Mouse (Mus musculus) kidney, embryonic 15.5 days (tissue): ENCODE measurements around the gene Sik1. TPM values are rescaled to one million over a fixed set of nuclear protein-coding genes. Genes with fewer than 3 reads are reported as not detected.

Source experiments
- ATAC-seq: fragments of 200-750 bp; cut with Nextera tagmentation; replicated peaks from 2 replicates; pipeline ENCODE4 v1.8.0; 2017; ENCODE audit warnings: moderate TSS enrichment; ENCODE audit not compliant: low FRiP score
- H3K27ac ChIP-seq: fragments of 300-500 bp; sonication (generic); 2 replicates; pipeline ENCODE4 v1.5.1; 2015; ENCODE audit warnings: mild to moderate bottlenecking, inconsistent platforms
- H3K27me3 ChIP-seq: fragments of 300-500 bp; sonication (generic); 2 replicates; pipeline ENCODE4 v1.6.1; 2015; ENCODE audit warnings: inconsistent platforms
- H3K36me3 ChIP-seq: fragments of 300-500 bp; sonication (generic); 2 replicates; pipeline ENCODE4 v1.6.1; 2015; ENCODE audit warnings: inconsistent platforms
- H3K4me1 ChIP-seq: fragments of 300-500 bp; sonication (generic); 2 replicates; pipeline ENCODE4 v1.6.1; 2015; ENCODE audit warnings: inconsistent platforms
- H3K4me2 ChIP-seq: fragments of 300-500 bp; sonication (generic); 2 replicates; pipeline ENCODE4 v1.6.1; 2015; ENCODE audit warnings: moderate library complexity, mild to moderate bottlenecking, inconsistent platforms
- H3K4me3 ChIP-seq: fragments of 300-500 bp; sonication (generic); replicated peaks from 2 replicates; pipeline ENCODE4 v1.5.1; 2015; ENCODE audit warnings: mild to moderate bottlenecking, inconsistent platforms
- H3K9ac ChIP-seq: fragments of 300-500 bp; sonication (generic); 2 replicates; pipeline ENCODE4 v1.6.1; 2015; ENCODE audit warnings: mild to moderate bottlenecking, inconsistent platforms
- H3K9me3 ChIP-seq: fragments of 300-500 bp; sonication (generic); replicated peaks from 2 replicates; pipeline ENCODE4 v1.6.1; 2016; ENCODE audit warnings: inconsistent platforms
- WGBS: fragments of 180-500 bp; shearing (Covaris S2); methylation state at CpG from one replicate; pipeline ENCODE4 v1.1.7; 2015; ENCODE audit warnings: mixed read lengths; 5-methylcytosine and 5-hydroxymethylcytosine counted together
- polyA plus RNA-seq: library from polyadenylated mRNA; unstranded; fragments of >200 nt; fragmentation: Nextera tagmentation; extraction: Ambion mirVana; gene quantifications from 2 replicates; pipeline ENCODE4 v1.2.1, GENCODE M21; 2015

The Sik1 gene
- polyA plus RNA-seq, 1 experiment from 2014 or later: 18.5 TPM

DNA sequence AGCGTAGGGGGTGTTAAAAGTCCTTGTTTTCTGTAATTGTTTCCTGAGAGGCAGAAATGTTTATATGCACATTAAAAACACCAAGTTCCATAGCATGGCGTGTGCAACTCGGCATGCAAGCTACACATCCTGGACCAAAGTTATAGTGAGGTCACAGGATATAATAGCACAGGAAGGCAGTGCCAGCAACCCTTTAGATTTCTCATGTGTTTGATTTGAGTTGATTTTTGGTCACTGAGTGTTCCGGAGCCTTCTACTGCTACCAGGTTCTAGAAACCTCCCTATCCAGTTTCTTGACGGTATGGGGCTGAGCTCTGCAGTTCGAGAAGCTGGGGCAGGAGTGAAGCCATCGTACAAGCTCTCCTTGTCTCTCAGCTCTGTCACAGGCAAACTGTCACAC is 30.8 kb downstream of the Sik1 start:
- H3K9ac ChIP-seq: no peak overlapping the region
- H3K36me3 ChIP-seq: no peaks in the 10 kb centered on the region
- no peak overlapping the region for H3K27ac ChIP-seq
- H3K4me1 ChIP-seq: peaks cover 49% of the 10 kb centered on the region
- H3K4me3 ChIP-seq: no peak overlapping the region
- 84% methylated on average over 7 of the region's 7 CpGs for WGBS
- no peak overlapping the region for H3K4me2 ChIP-seq
- no peak for ATAC-seq
- H3K27me3 ChIP-seq: no peaks in the 10 kb centered on the region
- no peaks in the 10 kb centered on the region for H3K9me3 ChIP-seq

DNA sequence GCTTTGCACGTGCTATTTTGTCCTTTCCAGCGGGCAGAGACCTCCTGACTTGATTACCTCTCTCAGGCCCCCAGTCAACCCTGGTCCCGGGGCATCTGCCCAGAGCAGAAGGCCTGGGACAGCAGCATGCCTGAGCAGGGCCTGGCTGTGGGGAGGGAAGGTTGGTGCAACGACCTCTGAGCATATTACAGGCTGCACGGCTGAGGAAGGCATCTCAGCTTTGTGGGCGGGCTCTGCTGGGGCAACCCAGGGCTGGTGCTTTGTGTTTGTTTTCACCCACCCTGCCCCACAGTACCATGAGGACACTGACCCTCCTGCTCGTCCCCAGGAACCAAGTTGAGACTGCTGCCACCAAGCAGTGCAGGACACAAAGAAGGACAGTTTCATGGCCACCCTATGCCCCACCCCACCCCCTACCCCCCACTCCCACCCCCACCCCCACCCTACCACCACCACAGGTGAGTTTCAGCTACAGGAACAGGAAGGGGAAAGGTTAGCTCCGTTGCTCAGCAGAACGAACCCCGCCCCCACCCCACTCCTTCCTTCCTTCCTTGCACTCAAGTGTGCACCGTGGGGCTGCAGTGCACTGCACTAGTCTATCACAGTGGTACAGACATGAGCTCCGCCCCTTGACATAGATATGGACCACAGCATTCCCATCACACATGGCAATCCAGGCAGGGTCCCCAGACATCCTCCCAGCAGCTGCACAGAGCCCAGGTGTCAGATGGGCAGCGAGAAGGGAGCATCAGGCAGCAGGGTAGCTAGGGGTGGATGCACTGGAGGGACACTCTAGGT is 34.3 kb downstream of the Sik1 start:
- no peaks in the 10 kb centered on the region for H3K9me3 ChIP-seq
- 30% methylated on average over 13 of the region's 13 CpGs for WGBS
- no peaks in the 10 kb centered on the region for H3K36me3 ChIP-seq
- H3K4me2 ChIP-seq: no peak overlapping the region
- H3K4me1 ChIP-seq: peaks cover 24% of the 10 kb centered on the region
- peak overlapping the region; percentile 51; the same call in 1 of the 2 replicates for H3K27ac ChIP-seq
- no peaks in the 10 kb centered on the region for H3K27me3 ChIP-seq
- peak; percentile 63 for ATAC-seq
- H3K9ac ChIP-seq: no peak overlapping the region
- H3K4me3 ChIP-seq: no peak overlapping the region

DNA sequence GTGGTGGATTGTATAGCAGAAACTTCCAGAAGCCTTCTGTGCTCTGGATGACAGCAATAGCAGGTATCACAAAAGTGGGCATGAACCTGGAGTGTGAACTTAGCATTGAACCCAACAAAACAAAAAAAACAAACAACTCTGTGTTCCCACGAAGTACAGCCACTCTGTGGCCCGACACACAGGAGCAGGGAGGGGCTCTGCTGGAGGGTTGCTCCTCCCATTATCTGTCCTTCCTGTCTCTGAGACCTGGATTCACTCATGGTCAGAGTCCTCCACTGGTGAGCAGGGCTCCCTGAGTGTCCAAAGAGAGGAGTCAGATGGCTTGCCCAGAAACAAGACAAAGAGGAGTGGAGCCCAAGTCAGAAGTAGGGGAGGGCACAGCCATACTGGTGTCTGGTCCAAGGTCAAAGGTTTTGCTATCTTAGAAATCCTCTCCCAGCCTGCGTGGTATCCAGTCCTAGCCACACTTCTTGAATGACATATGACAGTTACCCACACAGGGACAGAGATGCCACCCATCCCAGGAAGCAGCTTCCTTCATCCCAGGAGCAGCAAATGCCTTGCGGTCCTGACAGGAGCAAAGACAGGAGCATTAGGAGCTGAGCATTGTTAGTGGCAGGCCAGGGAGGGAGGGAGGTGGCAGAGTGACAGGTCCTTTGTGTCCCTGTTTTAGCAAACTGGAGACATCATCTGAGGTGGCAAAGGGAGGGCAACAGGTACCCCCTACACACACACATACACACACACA is 35.3 kb downstream of the Sik1 start:
- H3K9me3 ChIP-seq: no peaks in the 10 kb centered on the region
- no peak overlapping the region for H3K4me2 ChIP-seq
- H3K36me3 ChIP-seq: no peaks in the 10 kb centered on the region
- ATAC-seq: peak; percentile 26
- H3K27ac ChIP-seq: no peak overlapping the region
- H3K4me3 ChIP-seq: no peak overlapping the region
- 34% methylated on average over 4 of the region's 4 CpGs for WGBS
- H3K9ac ChIP-seq: no peak overlapping the region
- H3K4me1 ChIP-seq: peaks cover 24% of the 10 kb centered on the region
- no peaks in the 10 kb centered on the region for H3K27me3 ChIP-seq

DNA sequence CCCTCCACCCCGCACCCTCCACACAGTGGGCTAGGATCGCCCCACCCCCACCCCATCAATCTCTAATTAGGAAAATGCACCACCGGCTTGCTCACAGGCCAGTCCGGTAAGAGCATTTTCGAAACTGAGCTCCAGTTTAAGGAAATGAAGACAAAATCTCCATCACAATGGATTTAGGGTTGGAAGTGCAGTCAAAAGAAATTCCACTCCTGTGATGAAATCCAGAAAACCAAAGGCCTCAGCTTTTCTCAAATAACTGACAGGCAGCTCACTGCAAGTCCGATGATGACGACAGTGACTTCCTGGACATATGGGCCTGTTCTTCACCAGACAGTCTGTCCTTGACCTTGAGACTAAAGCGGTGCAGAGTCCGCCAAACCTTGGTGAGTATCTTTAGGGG is 36.2 kb downstream of the Sik1 start:
- Histone ChIP-seq H3K9me3 (no peaks in the 10 kb centered on the region), H3K9ac (no peak overlapping the region), H3K36me3 (no peaks in the 10 kb centered on the region), H3K4me1 (peaks cover 24% of the 10 kb centered on the region), H3K27ac (no peak overlapping the region), H3K4me2 (no peak overlapping the region), H3K4me3 (no peak overlapping the region), H3K27me3 (no peaks in the 10 kb centered on the region)
- ATAC-seq: no peak
- WGBS: 75% methylated on average over 9 of the region's 9 CpGs

DNA sequence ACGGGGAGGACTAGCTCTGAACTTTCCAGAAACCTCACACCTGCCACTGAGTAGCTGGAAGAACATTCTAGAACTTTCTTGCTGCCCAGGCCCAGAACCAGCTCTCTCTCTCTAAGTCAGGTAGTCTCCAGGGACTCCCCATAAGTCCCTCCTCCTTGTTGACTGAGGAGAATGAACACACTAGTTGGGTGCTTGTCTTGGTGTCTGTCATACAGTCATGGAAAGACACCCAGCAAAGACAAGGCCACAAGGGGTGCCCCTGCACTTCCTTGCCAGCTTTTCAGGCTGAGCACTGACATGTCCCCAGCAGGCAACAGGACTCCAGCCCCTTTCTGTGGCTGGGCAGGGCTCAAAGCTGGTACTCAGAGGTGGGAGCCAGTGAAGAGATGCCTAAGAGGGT is 37.8 kb downstream of the Sik1 start:
- no peak for ATAC-seq

DNA sequence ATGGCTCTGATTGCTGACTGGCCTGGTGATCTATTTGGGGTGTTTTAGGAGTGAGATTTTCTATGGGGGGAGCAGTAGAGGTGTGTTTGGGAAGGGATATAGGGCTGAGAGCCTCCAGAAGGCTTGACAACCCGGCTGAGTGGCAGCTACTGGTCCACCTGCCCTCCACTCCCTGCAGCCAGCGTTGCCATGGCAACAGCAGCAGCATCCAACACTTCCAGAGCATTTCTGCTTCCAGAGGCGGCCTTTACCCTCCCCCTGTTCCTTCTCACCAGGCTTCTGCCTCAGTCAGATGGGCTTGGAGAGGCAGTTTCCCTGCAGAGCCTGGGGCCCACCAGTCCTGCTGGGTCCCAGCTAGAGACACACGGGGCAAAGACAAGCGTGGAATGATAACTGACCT is 38.4 kb downstream of the Sik1 start:
- 40% methylated on average over 5 of the region's 5 CpGs for WGBS
- H3K4me2 ChIP-seq: no peak overlapping the region
- peaks cover 24% of the 10 kb centered on the region for H3K4me1 ChIP-seq
- no peaks in the 10 kb centered on the region for H3K36me3 ChIP-seq
- no peak for ATAC-seq
- no peak overlapping the region for H3K9ac ChIP-seq
- H3K27ac ChIP-seq: no peak overlapping the region
- no peak overlapping the region for H3K4me3 ChIP-seq
- no peaks in the 10 kb centered on the region for H3K9me3 ChIP-seq
- no peaks in the 10 kb centered on the region for H3K27me3 ChIP-seq

More for the DNA sequence above, 37.8 kb downstream of the Sik1 start:
- H3K36me3 ChIP-seq: no peaks in the 10 kb centered on the region
- WGBS: 94% methylated on average over 1 of the region's 1 CpGs
- H3K9ac ChIP-seq: no peak overlapping the region
- no peak overlapping the region for H3K27ac ChIP-seq
- no peaks in the 10 kb centered on the region for H3K27me3 ChIP-seq
- no peaks in the 10 kb centered on the region for H3K9me3 ChIP-seq
- no peak overlapping the region for H3K4me2 ChIP-seq
- H3K4me1 ChIP-seq: peaks cover 24% of the 10 kb centered on the region
- H3K4me3 ChIP-seq: no peak overlapping the region

DNA sequence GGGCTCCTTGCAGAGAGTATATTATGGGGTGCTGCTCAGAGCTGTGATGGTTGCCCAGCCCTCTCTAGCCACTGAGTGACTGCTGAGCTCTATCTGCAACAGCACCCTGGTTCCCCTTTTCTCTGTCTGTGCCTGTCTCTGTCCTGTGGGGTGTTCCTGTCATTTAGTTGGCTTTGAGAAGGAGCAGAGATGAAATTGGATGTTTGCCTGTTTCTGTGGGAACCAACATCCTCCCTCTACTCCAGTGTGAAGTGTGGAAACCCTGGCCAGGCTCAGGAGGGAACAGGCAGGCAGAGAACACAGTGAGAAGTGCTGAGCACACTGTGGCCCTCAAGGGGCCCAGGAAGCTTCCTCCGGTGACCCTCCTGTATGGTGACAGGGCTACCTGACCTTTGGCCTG is 40.8 kb downstream of the Sik1 start:
- 74% methylated on average over 1 of the region's 1 CpGs for WGBS
- H3K27ac ChIP-seq: no peak overlapping the region
- H3K9ac ChIP-seq: no peak overlapping the region

DNA sequence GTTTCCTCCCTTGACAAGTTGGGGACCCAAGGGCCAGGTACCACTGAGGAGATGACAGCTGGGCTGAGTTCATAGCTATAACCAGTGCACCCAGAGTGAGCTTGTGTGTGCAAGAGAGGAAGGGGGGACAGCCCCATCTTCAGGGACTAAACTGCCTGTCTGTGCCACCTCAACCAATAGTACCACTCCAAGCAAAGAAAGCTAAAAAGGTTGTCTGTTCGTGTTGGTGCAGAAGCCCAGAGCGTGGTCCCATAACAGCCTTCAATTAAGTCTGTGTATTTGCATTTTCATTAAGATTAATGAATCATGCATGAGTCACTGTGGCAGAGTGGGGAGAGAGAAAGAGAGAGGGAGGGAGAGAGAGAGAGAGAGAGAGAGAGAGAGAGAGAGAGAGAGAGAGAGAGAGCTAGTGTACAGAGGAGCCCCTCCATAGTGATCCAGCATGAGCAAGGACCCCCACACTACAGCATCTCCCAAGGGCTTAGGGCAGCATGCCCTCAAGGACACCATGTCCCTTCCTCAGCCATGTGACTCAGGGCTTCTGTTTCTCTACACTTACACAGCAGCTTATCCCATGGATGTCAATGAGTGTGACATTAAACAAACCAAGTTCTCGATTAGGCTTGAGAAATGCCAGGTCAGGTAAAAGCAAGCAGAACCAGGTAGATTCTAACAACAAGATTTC is 41.5 kb downstream of the Sik1 start:
- no peak overlapping the region for H3K27ac ChIP-seq
- no peak overlapping the region for H3K4me2 ChIP-seq
- no peaks in the 10 kb centered on the region for H3K27me3 ChIP-seq
- no peak for ATAC-seq
- no peak overlapping the region for H3K9ac ChIP-seq
- no peaks in the 10 kb centered on the region for H3K9me3 ChIP-seq
- 92% methylated on average over 3 of the region's 3 CpGs for WGBS
- H3K4me3 ChIP-seq: no peak overlapping the region
- 0 out of 2 replicates have a peak, but pooled peaks cover 2% of the 10 kb centered on the region for H3K4me1 ChIP-seq
- no peaks in the 10 kb centered on the region for H3K36me3 ChIP-seq

More for the DNA sequence above, 40.8 kb downstream of the Sik1 start:
- ATAC-seq: no peak
- peaks cover 4% of the 10 kb centered on the region for H3K4me1 ChIP-seq
- H3K27me3 ChIP-seq: no peaks in the 10 kb centered on the region
- no peaks in the 10 kb centered on the region for H3K36me3 ChIP-seq
- H3K4me2 ChIP-seq: no peak overlapping the region
- no peak overlapping the region for H3K4me3 ChIP-seq
- no peaks in the 10 kb centered on the region for H3K9me3 ChIP-seq

DNA sequence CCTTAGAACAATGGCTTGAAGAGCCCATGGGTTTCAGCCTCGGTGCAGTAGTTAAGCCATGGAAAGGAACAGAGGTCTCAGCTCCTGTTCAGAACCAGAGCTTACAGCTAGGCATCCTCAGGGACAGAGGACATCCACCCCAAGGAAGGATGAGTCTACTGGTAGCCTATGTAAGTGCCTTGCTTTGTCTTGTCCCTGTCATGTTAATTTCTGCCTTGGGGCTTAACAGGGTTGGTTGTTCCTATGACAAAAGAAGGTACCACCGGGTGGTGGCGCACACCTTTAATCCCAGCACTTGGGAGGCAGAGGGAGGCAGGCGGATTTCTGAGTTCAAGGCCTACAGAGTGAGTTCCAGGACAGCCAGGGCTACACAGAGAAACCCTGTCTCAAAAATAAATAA is 44.3 kb downstream of the Sik1 start:
- Histone ChIP-seq H3K36me3 (no peaks in the 10 kb centered on the region), H3K27ac (no peak overlapping the region), H3K9me3 (no peaks in the 10 kb centered on the region), H3K4me2 (no peak overlapping the region), H3K4me3 (no peak overlapping the region), H3K9ac (no peak overlapping the region), H3K27me3 (no peaks in the 10 kb centered on the region), H3K4me1 (peaks cover 14% of the 10 kb centered on the region)
- 67% methylated on average over 4 of the region's 4 CpGs for whole genome bisulfite sequencing
- no peak for ATAC-seq

DNA sequence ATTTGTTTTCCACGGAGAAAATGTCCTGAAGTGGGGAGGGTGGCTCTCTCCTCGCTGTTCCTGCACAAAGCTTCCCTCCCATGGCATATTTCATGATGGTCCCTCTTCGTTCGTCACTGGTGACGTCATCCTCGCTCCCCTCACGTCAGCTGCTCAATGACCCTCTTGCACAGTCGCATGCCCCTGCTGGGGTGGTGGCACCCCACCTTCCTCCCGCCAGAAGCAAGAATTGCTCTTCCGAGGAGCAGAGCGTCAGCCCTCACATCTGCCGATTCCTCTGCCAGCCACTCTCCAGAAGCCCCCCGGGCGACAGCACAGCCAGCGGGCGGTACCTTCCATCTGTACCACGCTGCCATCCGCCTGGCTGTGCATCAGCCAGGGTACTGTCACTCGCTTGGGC is 45.7 kb downstream of the Sik1 start:
- Histone ChIP-seq H3K4me3 (no peak overlapping the region), H3K9me3 (no peaks in the 10 kb centered on the region), H3K27ac (no peak overlapping the region), H3K36me3 (no peaks in the 10 kb centered on the region), H3K4me2 (no peak overlapping the region), H3K4me1 (peaks cover 22% of the 10 kb centered on the region), H3K27me3 (no peaks in the 10 kb centered on the region), H3K9ac (no peak overlapping the region)
- 58% methylated on average over 19 of the region's 19 CpGs for WGBS
- no peak for ATAC-seq

DNA sequence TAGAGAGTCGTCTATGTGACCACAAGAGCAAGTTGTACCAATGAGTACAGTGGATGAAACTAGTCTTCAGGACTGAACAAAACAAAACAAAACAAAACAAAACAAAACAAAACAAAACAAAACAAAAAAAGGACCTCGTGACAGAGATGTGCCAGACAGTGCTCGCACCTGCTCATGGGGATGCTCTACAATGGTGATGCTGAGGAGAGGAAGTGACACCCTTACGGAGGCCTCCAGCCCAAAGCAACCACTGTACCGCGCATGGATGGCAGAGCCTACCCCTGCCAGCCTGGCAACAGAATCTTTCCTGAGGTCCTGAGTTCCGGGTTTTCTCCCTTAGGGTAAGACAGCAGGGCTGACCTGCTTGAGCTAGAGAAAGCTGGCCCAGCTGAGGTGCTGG is 46.5 kb downstream of the Sik1 start:
- no peak overlapping the region for H3K4me3 ChIP-seq
- H3K27me3 ChIP-seq: no peaks in the 10 kb centered on the region
- peaks cover 22% of the 10 kb centered on the region for H3K4me1 ChIP-seq
- H3K36me3 ChIP-seq: no peaks in the 10 kb centered on the region
- no peaks in the 10 kb centered on the region for H3K9me3 ChIP-seq
- 96% methylated on average over 7 of the region's 7 CpGs for WGBS
- H3K27ac ChIP-seq: no peak overlapping the region
- H3K4me2 ChIP-seq: no peak overlapping the region
- ATAC-seq: no peak
- no peak overlapping the region for H3K9ac ChIP-seq
